Mouse (Mus musculus): ENCODE results near the gene Mad2l2.

The Mad2l2 gene

GRCm38 (mm10) chr4:148130133-148130532, at the start of gene Mad2l2:
Mad2l2 (plus strand) TSS chr4:148130384.
- no peak for DNase-seq

- no peak for DNase-seq
Measured at GRCm38 (mm10) chr4:148080597-148080973, 49.6 kb upstream of the Mad2l2 start.

DNA sequence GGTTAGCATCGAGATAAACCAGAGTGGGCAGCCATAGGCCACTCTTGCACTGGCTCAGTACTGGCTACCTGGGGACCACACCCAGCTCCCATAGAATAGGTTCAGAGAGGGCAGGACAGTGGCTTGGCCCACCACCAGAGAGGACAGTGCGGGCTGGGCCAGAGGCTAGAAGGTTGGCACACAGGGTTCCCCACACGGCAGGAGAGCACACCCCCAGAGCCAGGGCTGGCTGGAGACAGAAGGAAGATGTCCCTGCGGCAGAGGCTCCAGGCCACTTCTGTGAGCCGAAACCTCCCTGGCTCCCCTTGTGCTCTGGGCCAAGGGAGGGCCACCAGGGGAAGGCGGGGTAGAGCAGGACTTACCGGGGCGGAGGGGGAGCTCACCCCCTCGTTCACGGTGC, 49.0 kb upstream of the Mad2l2 start:
- DNase-seq, result no peak

- peak; percentile 70 for DNase-seq
Measured at GRCm38 (mm10) chr4:148082257-148083044, 47.7 kb upstream of the Mad2l2 start.

- DNase-seq, result peak; percentile 47
Measured at GRCm38 (mm10) chr4:148083176-148083899, 46.8 kb upstream of the Mad2l2 start.

- DNase-seq, result peak; percentile 59
Measured at GRCm38 (mm10) chr4:148084261-148084714, 45.9 kb upstream of the Mad2l2 start.

- no peak for DNase-seq
Measured at GRCm38 (mm10) chr4:148085131-148085906, 44.9 kb upstream of the Mad2l2 start.

DNA sequence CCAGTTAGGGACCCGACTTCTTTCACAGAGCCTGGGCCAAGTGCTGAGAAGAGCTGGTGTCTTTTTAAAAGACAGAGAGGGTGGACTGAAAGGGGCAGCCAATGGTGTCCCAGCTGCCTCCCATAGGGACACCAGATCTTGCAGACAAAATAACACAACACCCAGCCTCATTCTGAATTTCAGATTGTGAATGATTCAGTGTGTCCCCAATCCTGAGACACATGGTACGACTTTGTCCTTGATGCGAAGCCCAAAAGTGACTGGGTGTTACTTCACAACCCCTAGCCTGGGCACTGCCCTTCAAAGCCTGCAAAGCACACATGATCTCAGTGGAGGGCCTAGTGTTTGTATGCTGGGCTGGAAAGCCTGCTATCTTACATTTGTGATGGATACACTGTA, 44.3 kb upstream of the Mad2l2 start:
- no peak for DNase-seq

- DNase-seq, result peak; percentile 45
Measured at GRCm38 (mm10) chr4:148087091-148087906, 42.9 kb upstream of the Mad2l2 start.

GRCm38 (mm10) chr4:148087907-148088527, 42.2 kb upstream of the Mad2l2 start, which contains the start of gene Agtrap:
Agtrap (minus strand) TSS chr4:148088031.
- peak; percentile 96 for DNase-seq

- no peak for DNase-seq
Measured at GRCm38 (mm10) chr4:148089166-148089565, 41.0 kb upstream of the Mad2l2 start.

DNA sequence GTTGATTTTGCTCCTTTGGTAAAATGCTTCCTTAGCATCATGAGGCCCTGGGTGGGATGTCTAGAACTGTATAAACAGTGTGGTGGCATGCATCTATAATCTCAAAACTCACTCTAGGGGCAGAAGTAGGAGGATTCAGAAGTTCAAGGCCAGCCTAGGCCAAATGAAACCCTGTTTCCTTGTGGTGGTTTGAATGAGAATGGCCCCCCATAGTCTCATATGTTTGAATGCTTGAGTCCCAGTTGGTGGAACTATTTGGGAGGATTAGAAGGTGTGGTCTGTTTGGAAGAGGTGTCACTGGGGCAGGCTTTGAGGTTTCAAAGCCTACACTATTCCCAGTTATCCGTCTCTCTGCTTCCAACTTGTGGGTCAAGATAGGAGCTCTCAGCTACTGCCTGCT, 39.0 kb upstream of the Mad2l2 start:
- no peak for DNase-seq

DNA sequence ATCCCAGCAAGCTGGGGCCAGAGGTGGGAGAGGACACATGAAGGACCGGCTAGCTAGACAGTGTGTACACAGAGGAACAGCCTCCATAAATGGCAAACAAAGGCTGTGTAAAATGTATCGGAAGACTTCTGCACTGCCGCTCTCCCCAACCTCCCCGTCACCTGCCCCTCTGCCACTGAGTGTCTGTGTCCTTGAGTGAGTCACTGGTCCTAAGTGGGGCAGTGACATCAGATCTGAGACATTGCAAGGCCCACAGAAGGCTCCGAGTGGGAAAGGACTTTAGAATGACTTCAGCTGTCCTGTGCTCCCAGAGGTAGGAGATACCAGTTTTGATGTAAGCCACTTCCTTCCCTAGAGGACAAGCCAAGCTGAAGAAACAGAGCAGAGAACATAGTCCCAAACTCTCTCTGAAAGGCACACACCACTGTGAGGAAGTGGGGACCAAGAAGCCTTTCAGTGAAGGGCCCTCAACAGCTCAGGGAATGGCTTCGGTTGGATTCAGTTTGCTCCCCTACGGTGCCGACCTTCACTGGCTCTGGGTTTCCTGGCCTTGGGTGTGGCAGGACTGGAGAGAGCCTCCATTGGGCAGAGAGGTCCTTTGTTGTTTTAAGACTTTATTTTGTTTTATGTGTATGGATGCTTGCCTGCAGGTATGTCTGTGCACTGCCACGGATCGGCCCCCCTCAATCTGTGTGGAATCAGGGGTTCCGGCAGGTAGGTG, 37.5 kb upstream of the Mad2l2 start:
- DNase-seq, result no peak

GRCm38 (mm10) chr4:148094161-148094560, 36.0 kb upstream of the Mad2l2 start:
- DNase-seq, result no peak

- no peak for DNase-seq
Measured at GRCm38 (mm10) chr4:148095081-148095480, 35.1 kb upstream of the Mad2l2 start.

- no peak for DNase-seq
Measured at GRCm38 (mm10) chr4:148097936-148098335, 32.2 kb upstream of the Mad2l2 start.

- DNase-seq, result no peak
Measured at GRCm38 (mm10) chr4:148098666-148099065, 31.5 kb upstream of the Mad2l2 start.

GRCm38 (mm10) chr4:148101801-148102527, 28.2 kb upstream of the Mad2l2 start:
- peak; percentile 52 for DNase-seq

DNA sequence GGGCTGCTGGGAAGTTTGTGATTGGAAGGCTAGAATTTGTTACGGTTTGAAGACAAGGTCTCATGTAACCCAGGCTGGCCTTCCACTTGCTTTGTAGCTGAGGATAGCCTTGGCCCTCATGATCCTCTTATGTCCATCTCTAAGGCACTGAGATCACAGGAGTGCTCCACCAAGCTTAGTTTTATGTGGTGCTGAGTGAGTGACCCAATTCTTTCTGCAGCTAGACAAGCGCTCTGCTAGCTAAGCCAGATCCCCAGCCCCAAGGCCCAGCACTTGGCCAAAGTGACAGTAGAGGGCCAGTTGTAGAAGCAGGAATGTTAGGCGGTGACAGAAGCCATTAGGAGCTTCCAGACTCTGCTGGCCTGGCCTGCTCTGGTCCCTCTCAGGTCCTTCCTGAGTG, 26.0 kb upstream of the Mad2l2 start:
- DNase-seq, result no peak

GRCm38 (mm10) chr4:148107621-148108291, 22.4 kb upstream of the Mad2l2 start:
- DNase-seq, result no peak

Measured in lung, postnatal 14 days (tissue).